Mouse (Mus musculus) liver, embryonic 12.5 days (tissue): Measurements from ENCODE around the gene Krt13. TPM values are rescaled to one million over a fixed set of nuclear protein-coding genes. Genes with fewer than 3 reads are reported as not detected.

Experiments
- ATAC-seq: fragments of 200-750 bp; cut with Nextera tagmentation; 2 replicates; pipeline ENCODE4 v1.8.0; 2017; ENCODE audit warnings: moderate number of reproducible peaks, mild to moderate bottlenecking, moderate library complexity
- H3K27ac ChIP-seq: fragments of 300-500 bp; sonication (generic); 2 replicates; pipeline ENCODE4 v1.5.1; 2016; ENCODE audit warnings: mild to moderate bottlenecking
- H3K27me3 ChIP-seq: fragments of 300-500 bp; sonication (generic); replicated peaks from 2 replicates; pipeline ENCODE4 v1.6.1; 2016; ENCODE audit warnings: mild to moderate bottlenecking, moderate library complexity
- H3K36me3 ChIP-seq: fragments of 300-500 bp; sonication (generic); 2 replicates; pipeline ENCODE4 v1.6.1; 2016; ENCODE audit warnings: mild to moderate bottlenecking, moderate library complexity
- H3K4me1 ChIP-seq: fragments of 300-500 bp; sonication (generic); 2 replicates; pipeline ENCODE4 v1.6.1; 2016
- H3K4me2 ChIP-seq: fragments of 300-500 bp; sonication (generic); 2 replicates; pipeline ENCODE4 v1.6.1; 2016; ENCODE audit warnings: mild to moderate bottlenecking, moderate library complexity
- H3K4me3 ChIP-seq: fragments of 300-500 bp; sonication (generic); 2 replicates; pipeline ENCODE4 v1.5.1; 2016; ENCODE audit warnings: mild to moderate bottlenecking, moderate library complexity
- H3K9ac ChIP-seq: fragments of 300-500 bp; sonication (generic); 2 replicates; pipeline ENCODE4 v1.6.1; 2016; ENCODE audit warnings: mild to moderate bottlenecking, moderate library complexity
- H3K9me3 ChIP-seq: fragments of 300-500 bp; sonication (generic); replicated peaks from 2 replicates; pipeline ENCODE4 v1.6.1; 2016; ENCODE audit warnings: mild to moderate bottlenecking, moderate library complexity
- WGBS: fragments of 180-500 bp; shearing (Covaris S2); methylation state at CpG from one replicate; pipeline ENCODE4 v1.1.7; 2016; ENCODE audit not compliant: insufficient replicate concordance; 5-methylcytosine and 5-hydroxymethylcytosine counted together
- polyA plus RNA-seq: library from polyadenylated mRNA; unstranded; fragments of >200 nt; fragmentation: Nextera tagmentation; extraction: Ambion mirVana; gene quantifications from 2 replicates; pipeline ENCODE4 v1.2.1, GENCODE M21; 2016

Krt13 gene
- polyA plus RNA-seq, 1 experiment from 2014 or later, result not detected

- 56% methylated on average over 15 of the region's 15 CpGs for WGBS
- ATAC-seq, result no peak
- H3K4me2 ChIP-seq, result no peak overlapping the region
- no peaks in the 10 kb centered on the region for H3K9me3 ChIP-seq
- no peak overlapping the region for H3K4me3 ChIP-seq
- no peaks in the 10 kb centered on the region for H3K36me3 ChIP-seq
- H3K27ac ChIP-seq, result no peak overlapping the region
- no peak overlapping the region for H3K9ac ChIP-seq
- no peaks in the 10 kb centered on the region for H3K27me3 ChIP-seq
- no peaks in the 10 kb centered on the region for H3K4me1 ChIP-seq
Measured at GRCm38 (mm10) chr11:100102693-100103429, 18.5 kb downstream of the Krt13 start.

DNA sequence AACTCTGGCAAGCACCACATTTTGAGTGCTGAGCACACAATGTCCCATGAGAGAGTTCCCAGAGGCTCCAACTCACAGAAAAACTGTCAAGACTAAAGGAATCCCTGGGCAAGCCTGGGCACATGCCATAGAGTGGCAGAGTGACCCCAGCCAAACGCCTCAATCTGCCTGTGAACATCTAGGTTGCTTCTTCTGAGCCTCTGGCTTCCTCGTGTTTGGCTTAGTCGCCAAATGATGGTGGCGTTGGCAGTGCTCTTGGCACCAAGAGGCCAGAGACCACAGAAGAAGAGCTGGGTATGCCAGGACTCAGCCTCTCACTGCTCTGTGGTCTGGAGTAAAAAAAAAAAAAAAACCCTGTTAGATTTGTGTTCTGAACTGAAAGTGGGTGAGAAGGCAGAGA is 21.0 kb downstream of the Krt13 start:
- no peak for ATAC-seq
- Histone ChIP-seq H3K36me3 (no peaks in the 10 kb centered on the region), H3K9ac (no peak overlapping the region), H3K4me3 (no peak overlapping the region), H3K27ac (no peak overlapping the region), H3K4me1 (no peaks in the 10 kb centered on the region), H3K4me2 (no peak overlapping the region), H3K9me3 (no peaks in the 10 kb centered on the region), H3K27me3 (no peaks in the 10 kb centered on the region)
- 67% methylated on average over 4 of the region's 4 CpGs for WGBS

- Histone ChIP-seq H3K9ac (no peak overlapping the region), H3K4me2 (no peak overlapping the region), H3K4me1 (no peaks in the 10 kb centered on the region), H3K4me3 (no peak overlapping the region), H3K9me3 (no peaks in the 10 kb centered on the region), H3K36me3 (no peaks in the 10 kb centered on the region), H3K27me3 (no peaks in the 10 kb centered on the region), H3K27ac (no peak overlapping the region)
- no peak for ATAC-seq
- 63% methylated on average over 9 of the region's 9 CpGs for WGBS
Measured at GRCm38 (mm10) chr11:100097819-100098218, 23.5 kb downstream of the Krt13 start.

GRCm38 (mm10) chr11:100096141-100096540 is 25.2 kb downstream of the Krt13 start, which contains the start of gene Krt35:
TSS of gene Krt35 (minus strand) at chr11:100096241.
- no peak within 1 kb of the TSS for H3K4me2 ChIP-seq
- H3K9me3 ChIP-seq, result no peaks in the 10 kb centered on the region
- ATAC-seq, result no peak
- H3K4me1 ChIP-seq, result no peaks in the 10 kb centered on the region
- no peaks in the 10 kb centered on the region for H3K27me3 ChIP-seq
- no peaks in the 10 kb centered on the region for H3K36me3 ChIP-seq
- H3K4me3 ChIP-seq, result no peak within 1 kb of the TSS
- no peak within 1 kb of the TSS for H3K9ac ChIP-seq
- 73% methylated on average over 9 of the region's 9 CpGs for WGBS
- no peak within 1 kb of the TSS for H3K27ac ChIP-seq

DNA sequence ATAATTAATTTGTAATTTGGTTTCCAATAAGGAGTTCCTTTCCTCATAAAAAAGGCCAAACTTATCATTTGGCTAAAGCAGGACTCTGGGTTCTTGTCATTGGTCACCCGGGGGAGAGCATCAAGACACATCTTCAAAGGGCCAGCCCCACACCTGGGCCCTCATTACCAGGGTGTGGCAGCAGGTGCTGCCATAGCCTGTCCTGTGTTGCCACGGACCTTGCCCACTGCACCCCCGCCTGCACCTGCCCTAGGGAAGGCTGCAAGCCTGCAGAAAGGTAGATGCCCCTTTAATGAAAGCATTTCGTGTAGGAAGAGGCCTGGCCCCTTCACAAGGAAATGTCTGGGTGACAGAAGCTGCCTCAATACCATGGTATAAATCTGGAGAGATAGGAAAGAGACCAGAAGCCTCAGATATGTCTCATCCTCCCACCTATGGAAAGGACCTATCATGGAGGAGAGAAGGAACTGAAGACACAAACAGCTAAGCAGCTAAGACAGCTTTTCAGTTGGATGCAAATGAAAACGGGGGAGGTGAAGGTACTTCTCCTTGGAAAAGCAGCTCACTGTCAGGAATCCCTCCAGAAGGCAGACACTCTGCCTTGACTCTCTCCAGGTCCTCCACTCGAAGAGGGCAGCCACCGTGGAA is 32.9 kb downstream of the Krt13 start:
- no peak overlapping the region for H3K9ac ChIP-seq

DNA sequence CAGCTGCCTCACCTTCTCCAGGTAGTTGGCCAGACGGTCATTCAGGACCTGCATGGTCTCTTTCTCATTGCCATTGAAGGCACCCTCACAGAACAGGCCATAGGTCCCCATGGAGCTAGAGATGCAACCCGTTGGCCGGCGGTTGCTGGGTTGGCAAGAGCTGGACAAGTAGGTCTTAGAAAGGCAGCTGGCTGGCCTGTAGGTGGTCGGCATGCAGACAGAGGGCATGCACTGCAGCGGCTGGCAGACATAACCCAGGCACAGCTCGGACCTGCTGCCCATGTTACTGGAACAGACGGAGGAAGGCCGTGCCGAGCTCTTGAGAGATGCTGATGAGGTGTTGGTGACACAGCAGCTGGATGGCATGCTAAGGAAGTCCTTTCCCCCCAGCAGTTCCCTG is 33.5 kb downstream of the Krt13 start, which contains the start of gene Krt32:
Krt32 (minus strand) TSS at position 366 of the 400 bp plus-strand sequence.
- no peak for ATAC-seq
- no peaks in the 10 kb centered on the region for H3K27me3 ChIP-seq
- no peak within 1 kb of the TSS for H3K9ac ChIP-seq
- H3K4me2 ChIP-seq, result no peak within 1 kb of the TSS
- H3K4me3 ChIP-seq, result no peak within 1 kb of the TSS
- no peaks in the 10 kb centered on the region for H3K9me3 ChIP-seq
- H3K27ac ChIP-seq, result no peak within 1 kb of the TSS
- H3K4me1 ChIP-seq, result no peaks in the 10 kb centered on the region
- 76% methylated on average over 10 of the region's 10 CpGs for WGBS
- no peaks in the 10 kb centered on the region for H3K36me3 ChIP-seq

More for the DNA sequence above, 32.9 kb downstream of the Krt13 start:
- no peaks in the 10 kb centered on the region for H3K27me3 ChIP-seq
- no peak overlapping the region for H3K4me3 ChIP-seq
- H3K36me3 ChIP-seq, result no peaks in the 10 kb centered on the region
- H3K4me2 ChIP-seq, result no peak overlapping the region
- WGBS, result 45% methylated on average over 7 of the region's 7 CpGs
- no peaks in the 10 kb centered on the region for H3K4me1 ChIP-seq
- H3K27ac ChIP-seq, result no peak overlapping the region
- no peaks in the 10 kb centered on the region for H3K9me3 ChIP-seq
- no peak for ATAC-seq

- Histone ChIP-seq H3K36me3 (no peaks in the 10 kb centered on the region), H3K4me3 (no peak overlapping the region), H3K27ac (no peak overlapping the region), H3K27me3 (no peaks in the 10 kb centered on the region), H3K9me3 (no peaks in the 10 kb centered on the region), H3K4me1 (no peaks in the 10 kb centered on the region), H3K4me2 (no peak overlapping the region), H3K9ac (no peak overlapping the region)
- WGBS, result 28% methylated on average over 1 of the region's 1 CpGs
- ATAC-seq, result no peak
Measured at GRCm38 (mm10) chr11:100073873-100074272, 47.5 kb downstream of the Krt13 start.

Other genes with a start within 250 kb of the Krt13 start
- not detected in 2 replicates for gene Krtap9-1, start 248.2 kb downstream of the Krt13 start, polyA plus RNA-seq
- gene Gm11567, start 242.4 kb downstream of the Krt13 start, polyA plus RNA-seq, result not detected in 2 replicates
- gene Krtap31-1, start 213.6 kb downstream of the Krt13 start, polyA plus RNA-seq, result not detected in 2 replicates
- gene Gm11565, start 206.8 kb downstream of the Krt13 start, polyA plus RNA-seq, result not detected in 2 replicates
- not detected in 2 replicates for gene Krtap31-2, start 185.3 kb downstream of the Krt13 start, polyA plus RNA-seq
- gene Krtap9-5, start 173.1 kb downstream of the Krt13 start, polyA plus RNA-seq, result not detected in 2 replicates
- not detected in 2 replicates for gene Krtap29-1, start 142.5 kb downstream of the Krt13 start, polyA plus RNA-seq
- not detected in 2 replicates for gene Krtap16-1, start 135.0 kb downstream of the Krt13 start, polyA plus RNA-seq
- not detected in 2 replicates for gene Krtap17-1, start 127.6 kb downstream of the Krt13 start, polyA plus RNA-seq
- gene Krt33a, start 105.4 kb downstream of the Krt13 start, polyA plus RNA-seq, result not detected in 2 replicates
- not detected in 2 replicates for gene Krt33b, start 91.7 kb downstream of the Krt13 start, polyA plus RNA-seq
- not detected in 2 replicates for gene Krt34, start 80.0 kb downstream of the Krt13 start, polyA plus RNA-seq
- gene Krt31, start 71.0 kb downstream of the Krt13 start, polyA plus RNA-seq, result not detected in 2 replicates
- not detected in 2 replicates for gene Krt32, start 33.3 kb downstream of the Krt13 start, polyA plus RNA-seq
- not detected in 2 replicates for gene Krt35, start 25.3 kb downstream of the Krt13 start, polyA plus RNA-seq
- gene Krt36, start 15.9 kb downstream of the Krt13 start, polyA plus RNA-seq, result not detected in 2 replicates
- 0.28 and 0.36 TPM in 2 replicates for gene Krt15, start 14.4 kb upstream of the Krt13 start, polyA plus RNA-seq
- 4.0 and 6.7 TPM in 2 replicates for gene Krt19, start 27.1 kb upstream of the Krt13 start, polyA plus RNA-seq
- not detected in 2 replicates for gene Krt9, start 71.7 kb upstream of the Krt13 start, polyA plus RNA-seq
- 1.1 and 1.7 TPM in 2 replicates for gene Krt14, start 86.0 kb upstream of the Krt13 start, polyA plus RNA-seq
- gene Krt16, start 127.3 kb upstream of the Krt13 start, polyA plus RNA-seq, result not detected in 2 replicates
- gene Krt17, start 139.5 kb upstream of the Krt13 start, polyA plus RNA-seq, result 0.27 and 0.30 TPM in 2 replicates
- gene Krt42, start 148.3 kb upstream of the Krt13 start, polyA plus RNA-seq, result not detected in 2 replicates
- gene Eif1, start 198.3 kb upstream of the Krt13 start, polyA plus RNA-seq, result 1,823 and 1,858 TPM in 2 replicates
- gene Gast, start 212.8 kb upstream of the Krt13 start, polyA plus RNA-seq, result not detected in 2 replicates
- 0.43 and 0.47 TPM in 2 replicates for gene Hap1, start 234.6 kb upstream of the Krt13 start, polyA plus RNA-seq